Mouse (Mus musculus): ENCODE data around the gene Alx3. TPM values are rescaled to one million over a fixed set of nuclear protein-coding genes. Genes with fewer than 3 reads are reported as not detected.

The Alx3 gene
- not detected for polyA plus RNA-seq (2014; fragmentation: Illumina TruSeq; extraction: RNeasy Lipid Tissue Mini Kit (QIAGEN cat#74804); ENCODE audit: low replicate concordance)

GRCm38 (mm10) chr3:107594662-107595263 is at the start of gene Alx3:
Gene Alx3 (plus strand): TSS chr3:107595031.

GRCm38 (mm10) chr3:107554842-107555241 is 40.0 kb upstream of the Alx3 start, which contains the start of gene Ubl4b:
Gene Ubl4b (minus strand): TSS chr3:107555073.

GRCm38 (mm10) chr3:107630682-107631522 is 36.1 kb downstream of the Alx3 start, which contains the start of gene Gm10961:
Gene Gm10961 (plus strand): TSS chr3:107631322.

GRCm38 (mm10) chr3:107631523-107631958 is 36.7 kb downstream of the Alx3 start, which contains the start of gene Strip1:
Gene Strip1 (minus strand): TSS chr3:107631694.

Other genes with a start within 250 kb of the Alx3 start
- not detected for gene Kcnc4, start 135.5 kb upstream of the Alx3 start, polyA plus RNA-seq (2014; fragmentation: Illumina TruSeq; extraction: RNeasy Lipid Tissue Mini Kit (QIAGEN cat#74804); ENCODE audit: low replicate concordance)
- gene Slc6a17, start 77.0 kb upstream of the Alx3 start, polyA plus RNA-seq (2014; fragmentation: Illumina TruSeq; extraction: RNeasy Lipid Tissue Mini Kit (QIAGEN cat#74804); ENCODE audit: low replicate concordance) = 0.63 TPM
- gene Ubl4b, start 40.0 kb upstream of the Alx3 start, polyA plus RNA-seq (2014; fragmentation: Illumina TruSeq; extraction: RNeasy Lipid Tissue Mini Kit (QIAGEN cat#74804); ENCODE audit: low replicate concordance) = not detected
- not detected for gene Gm10961, start 36.3 kb downstream of the Alx3 start, polyA plus RNA-seq (2014; fragmentation: Illumina TruSeq; extraction: RNeasy Lipid Tissue Mini Kit (QIAGEN cat#74804); ENCODE audit: low replicate concordance)
- 4.6 TPM for gene Strip1, start 36.7 kb downstream of the Alx3 start, polyA plus RNA-seq (2014; fragmentation: Illumina TruSeq; extraction: RNeasy Lipid Tissue Mini Kit (QIAGEN cat#74804); ENCODE audit: low replicate concordance)
- gene Ahcyl1, start 101.5 kb downstream of the Alx3 start, polyA plus RNA-seq (2014; fragmentation: Illumina TruSeq; extraction: RNeasy Lipid Tissue Mini Kit (QIAGEN cat#74804); ENCODE audit: low replicate concordance) = 654 TPM
- gene Csf1, start 165.4 kb downstream of the Alx3 start, polyA plus RNA-seq (2014; fragmentation: Illumina TruSeq; extraction: RNeasy Lipid Tissue Mini Kit (QIAGEN cat#74804); ENCODE audit: low replicate concordance) = 7.1 TPM